Mouse (Mus musculus) urinary bladder, postnatal 4 days (tissue): ENCODE measurements around the gene Szrd1.
"Not testable (repeated sequence)": the region's sequence is repeated elsewhere in the genome, so short reads cannot be mapped to it uniquely, and the experiment has no call there.

Source experiments
- DNase-seq, 2 experiments: peaks; one replicate each; pipeline ENCODE4 v3.0.0; 2021 to 2022; ENCODE audit warnings: low spot score in 2 of 2

Szrd1 gene

GRCm38 (mm10) chr4:141147112-141148008, 7.8 kb upstream of the Szrd1 start, which contains the start of gene Fbxo42:
Fbxo42 (plus strand) TSS chr4:141147913.
- DNase-seq: peak; percentile 92

- DNase-seq: no peak
Measured at GRCm38 (mm10) chr4:141146491-141147033, 7.0 kb upstream of the Szrd1 start.

DNA sequence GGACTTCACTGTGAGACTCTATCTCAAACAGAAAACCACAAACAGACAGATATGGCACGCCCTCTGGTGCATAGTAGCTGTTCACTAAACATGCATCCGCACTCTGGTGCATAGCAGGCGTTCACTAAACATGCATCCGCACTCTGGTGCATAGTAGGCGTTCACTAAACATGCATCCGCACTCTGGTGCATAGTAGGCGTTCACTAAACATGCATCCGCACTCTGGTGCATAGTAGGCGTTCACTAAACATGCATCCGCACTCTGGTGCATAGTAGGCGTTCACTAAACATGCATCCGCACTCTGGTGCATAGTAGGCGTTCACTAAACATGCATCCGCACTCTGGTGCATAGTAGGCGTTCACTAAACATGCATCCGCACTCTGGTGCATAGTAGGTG, 5.5 kb upstream of the Szrd1 start:
- not testable (repeated sequence) for DNase-seq

- peak; percentile 52 to 72 for DNase-seq
Measured at GRCm38 (mm10) chr4:141142285-141142811, 2.8 kb upstream of the Szrd1 start.

GRCm38 (mm10) chr4:141140967-141141366, 1.4 kb upstream of the Szrd1 start:
- DNase-seq: no peak

GRCm38 (mm10) chr4:141140354-141140753, 779 bp upstream of the Szrd1 start:
- DNase-seq: not testable (repeated sequence)

DNA sequence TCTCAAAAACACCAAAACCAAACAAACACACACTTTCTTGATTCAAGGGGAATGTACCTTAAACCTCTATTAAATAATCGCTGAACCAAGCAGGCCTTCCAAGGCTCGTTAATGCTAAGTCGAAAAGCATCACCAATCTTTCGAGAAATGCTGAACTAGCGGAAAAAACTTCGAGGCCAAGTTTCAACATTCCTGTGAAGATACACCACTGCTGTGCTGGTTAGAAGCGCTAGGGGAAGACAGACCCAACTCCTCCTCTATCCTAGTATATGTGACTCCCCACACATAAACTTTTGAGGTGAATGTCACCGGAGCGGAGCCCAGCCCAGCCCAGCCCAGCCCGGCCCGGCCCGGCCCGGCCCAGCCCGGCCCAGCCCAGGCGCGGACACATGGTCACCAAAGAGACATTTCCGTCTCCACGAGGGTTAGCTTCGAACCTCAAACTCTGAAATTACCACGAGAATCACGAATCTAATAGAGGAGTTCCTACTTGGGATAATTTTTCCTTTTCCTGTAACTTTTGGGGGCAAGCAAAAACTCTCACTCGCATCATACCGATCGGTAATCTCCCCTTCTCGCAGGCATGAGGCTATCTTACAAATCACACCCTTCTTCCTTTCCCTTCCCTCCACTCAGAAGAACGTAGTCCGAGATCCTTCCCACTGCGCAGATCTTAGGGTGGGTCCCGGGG, 1.0 kb downstream of the Szrd1 start:
- DNase-seq: no peak

GRCm38 (mm10) chr4:141137740-141138139, 1.8 kb downstream of the Szrd1 start:
- DNase-seq: not testable (repeated sequence)

DNA sequence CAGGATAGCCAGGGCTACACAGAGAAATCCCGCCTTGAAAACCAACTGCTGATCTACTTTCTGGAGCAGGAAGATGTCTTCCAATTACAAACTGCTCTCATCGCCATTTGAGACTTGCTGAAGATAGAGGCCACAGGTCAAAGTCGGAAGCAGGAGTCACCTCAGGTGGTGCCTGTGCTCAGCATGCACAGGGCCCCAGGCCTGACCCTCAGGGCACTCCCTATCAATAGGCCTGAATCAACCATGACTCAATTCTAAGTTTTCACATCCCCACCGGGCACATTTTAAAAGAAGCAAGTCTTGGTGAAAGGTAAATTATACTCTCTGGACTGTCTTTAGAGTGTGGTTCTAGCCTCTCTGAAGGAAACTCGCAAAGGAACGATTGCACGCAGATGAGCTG, 3.4 kb downstream of the Szrd1 start:
- DNase-seq: no peak

- DNase-seq: no peak
Measured at GRCm38 (mm10) chr4:141134751-141135530, 4.6 kb downstream of the Szrd1 start.

DNA sequence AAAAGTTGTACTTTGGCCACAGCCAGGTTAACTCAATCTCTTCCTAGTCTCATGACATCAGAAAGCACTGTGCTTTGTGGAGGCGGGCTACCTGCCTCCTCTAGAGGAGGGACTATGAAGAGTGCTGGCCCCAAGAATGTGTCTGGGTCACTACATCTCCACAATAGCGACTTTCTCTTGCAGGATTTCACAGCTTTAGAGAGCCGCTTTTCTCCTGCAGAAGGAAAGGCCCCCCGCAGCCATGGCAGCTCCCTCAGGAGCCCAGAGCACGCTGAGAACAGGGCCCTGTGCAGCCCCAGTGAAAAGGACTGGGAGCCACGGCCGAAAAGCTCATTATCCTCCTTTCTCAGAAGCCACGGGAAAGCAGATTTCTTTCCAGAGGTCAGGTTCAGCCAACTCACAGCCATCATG, 5.5 kb downstream of the Szrd1 start:
- no peak for DNase-seq

DNA sequence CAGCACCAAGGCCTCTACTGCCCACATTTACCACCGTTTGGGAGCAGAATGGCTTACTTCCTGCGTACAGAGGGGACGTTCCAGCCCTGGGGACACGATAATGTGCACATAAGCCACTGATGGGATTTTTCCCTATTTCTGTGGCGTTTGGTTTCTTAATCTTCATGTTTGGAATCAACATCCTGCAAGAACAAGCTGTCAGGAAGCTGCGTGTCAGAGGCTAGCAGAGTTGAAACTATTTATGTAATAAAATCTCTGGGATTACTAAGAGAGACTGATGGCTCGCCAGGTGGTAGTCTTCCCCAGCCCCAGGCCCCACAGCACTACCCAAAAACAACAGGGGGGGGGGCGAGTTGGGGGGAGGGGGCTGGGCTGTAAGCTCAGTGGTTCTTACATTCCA, 6.3 kb downstream of the Szrd1 start:
- no peak for DNase-seq

DNA sequence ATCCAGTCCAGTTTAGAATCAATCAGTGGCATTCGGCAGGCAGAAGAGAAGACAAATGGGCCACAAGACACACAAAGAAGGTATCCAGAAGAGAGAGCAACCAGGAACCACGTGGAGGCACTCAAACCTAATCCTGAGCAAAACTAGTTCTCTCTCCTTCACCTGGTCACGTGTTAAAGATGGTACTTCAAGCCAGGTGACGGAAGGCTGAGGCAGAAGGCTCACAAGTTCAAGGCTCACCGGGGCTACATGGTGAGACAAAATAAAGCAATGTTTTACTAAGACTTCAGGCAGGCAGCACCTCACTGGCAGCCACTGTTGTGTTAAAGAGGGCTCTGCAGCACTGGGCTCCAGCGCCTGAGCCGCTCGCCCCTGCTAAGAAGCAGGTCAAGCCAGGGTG, 7.4 kb downstream of the Szrd1 start:
- DNase-seq: no peak

GRCm38 (mm10) chr4:141131531-141132061, 8.0 kb downstream of the Szrd1 start:
- no peak for DNase-seq

DNA sequence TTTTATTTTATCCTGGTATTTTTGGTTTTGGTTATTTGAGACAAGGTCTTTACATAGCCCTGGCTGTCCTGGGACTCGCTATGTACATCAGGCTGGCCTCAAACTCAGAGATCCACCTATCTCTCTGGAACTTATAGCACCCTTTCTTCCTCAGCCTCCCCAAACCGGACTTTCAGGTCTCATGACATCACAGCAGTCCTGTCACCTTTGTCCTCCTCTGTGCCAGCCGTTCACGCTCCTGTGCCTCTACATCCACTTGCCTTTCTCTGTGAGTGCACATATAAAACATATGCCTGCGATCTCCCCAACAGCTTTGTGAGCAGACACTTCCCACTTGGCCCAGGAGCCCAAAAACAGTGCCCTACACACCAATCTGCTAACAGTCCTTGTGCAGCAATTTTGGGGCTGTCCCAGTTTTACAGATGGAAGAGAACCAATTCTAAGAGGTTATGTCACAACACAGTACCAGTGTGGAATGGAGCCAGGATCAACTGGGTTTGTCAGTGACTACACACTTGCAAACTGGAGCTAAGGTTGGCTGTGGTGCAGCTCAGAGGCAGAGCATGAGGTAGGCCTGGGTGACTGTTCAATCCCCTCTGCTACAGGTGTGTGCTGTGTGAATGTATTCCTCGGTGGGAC, 8.8 kb downstream of the Szrd1 start:
- no peak for DNase-seq

DNA sequence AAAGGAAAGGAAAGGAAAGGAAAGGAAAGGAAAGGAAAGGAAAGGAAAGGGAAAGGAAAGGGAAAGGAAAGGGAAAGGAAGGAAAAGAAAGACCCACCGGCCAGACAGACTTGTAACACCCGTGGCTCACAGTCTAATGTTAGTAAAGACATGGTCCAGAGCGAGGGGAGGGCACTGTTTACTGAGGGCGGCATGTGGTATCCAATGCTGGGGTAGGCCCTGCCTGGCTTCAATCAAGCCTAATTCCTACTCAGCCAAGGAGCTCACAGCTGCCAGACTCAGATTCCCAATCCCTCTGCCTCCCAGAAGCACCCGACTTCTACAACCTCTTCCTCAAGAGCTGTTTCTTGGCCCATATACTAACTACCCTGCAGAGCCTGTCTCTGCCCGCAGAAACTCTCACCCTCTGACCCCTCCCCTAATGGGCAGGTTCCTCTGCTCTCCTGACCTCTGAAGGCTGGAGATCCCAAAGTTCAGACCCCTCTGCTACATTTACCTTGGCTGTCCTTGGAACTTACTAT, 10.3 kb downstream of the Szrd1 start:
- DNase-seq: no peak

DNA sequence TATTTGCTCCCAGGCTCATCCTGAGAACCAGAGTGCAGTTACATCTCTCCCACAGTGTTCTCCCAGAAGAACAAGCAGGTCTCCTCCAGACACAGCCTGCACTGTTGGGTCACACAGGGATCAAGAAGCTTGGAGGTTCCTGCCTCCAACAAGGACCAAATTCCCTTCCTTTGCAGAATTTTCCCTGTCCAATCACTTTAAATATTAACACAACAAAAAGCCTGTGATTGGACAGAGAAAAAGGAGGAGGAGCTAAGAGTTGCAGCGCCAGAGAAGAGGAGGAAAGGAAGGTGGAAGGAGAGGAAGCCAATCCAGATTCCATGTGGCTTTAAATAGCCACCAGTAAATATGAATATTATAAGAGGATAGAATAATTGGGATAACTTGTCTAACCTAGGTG, 16.5 kb downstream of the Szrd1 start:
- no peak for DNase-seq

GRCm38 (mm10) chr4:141122663-141123062, 16.9 kb downstream of the Szrd1 start:
- DNase-seq: no peak

DNA sequence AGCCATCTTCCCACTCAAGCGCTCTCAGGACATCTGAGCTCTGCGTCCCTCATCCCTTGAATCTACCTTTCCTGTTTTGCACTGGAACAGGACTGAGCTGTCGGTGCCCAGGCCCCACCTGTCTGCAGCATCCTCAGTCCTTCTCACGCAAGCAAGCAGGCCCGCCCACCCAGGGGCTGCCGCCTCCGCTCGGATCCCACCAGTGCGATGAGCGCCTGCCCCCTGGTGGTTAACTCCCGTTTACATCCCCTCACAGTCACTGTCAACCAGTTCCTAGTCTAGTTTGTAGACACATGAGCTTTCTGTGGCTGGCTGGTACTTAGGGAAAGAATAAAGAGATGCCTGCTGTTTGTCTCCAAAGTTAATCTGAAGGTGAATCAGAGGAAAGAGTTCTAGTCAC, 18.9 kb downstream of the Szrd1 start:
- DNase-seq: peak in 1 of 2 experiments; percentile 72

- DNase-seq: no peak
Measured at GRCm38 (mm10) chr4:141118691-141119090, 20.9 kb downstream of the Szrd1 start.

GRCm38 (mm10) chr4:141115398-141115797, 24.2 kb downstream of the Szrd1 start:
- DNase-seq: no peak
